Mouse (Mus musculus): ENCODE data around the gene Ccdc27. TPM values are rescaled to one million over a fixed set of nuclear protein-coding genes. Genes with fewer than 3 reads are reported as not detected.
A peak's percentile ranks its signal among the peaks of the same experiment; 100 is the strongest.

Ccdc27 gene
- polyA plus RNA-seq, 1 experiment from 2014 or later: not detected

DNA sequence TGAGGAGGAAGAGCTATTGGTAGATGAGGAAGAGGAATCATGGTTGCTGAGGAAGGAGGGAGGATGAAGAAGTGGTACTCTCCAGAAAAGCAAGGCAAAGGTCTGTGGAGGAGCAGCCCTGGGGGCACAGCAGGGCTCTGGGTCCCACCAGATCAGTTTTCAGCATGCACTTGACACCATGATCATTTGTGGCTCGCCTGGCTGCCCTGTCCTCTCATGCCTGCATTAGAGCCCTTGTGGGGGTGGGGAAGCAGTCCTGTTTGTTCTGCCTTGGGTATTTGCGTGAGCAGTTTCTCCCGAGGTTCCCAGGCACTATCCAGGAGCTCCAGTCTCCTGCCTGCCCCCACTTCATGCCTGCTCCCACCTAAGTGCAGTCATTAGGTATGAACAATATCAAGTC is 5.4 kb downstream of the Ccdc27 start:
- DNase-seq (ENCODE audit: low spot score, missing footprints): no peak
- Histone ChIP-seq H3K9ac (ENCODE audit: low read length) (no peak overlapping the region), H3K27ac (ENCODE audit: low read depth, low read length) (no peak overlapping the region), H3K36me3 (ENCODE audit: control insufficient read depth, insufficient read depth, low read length) (no peaks in the 10 kb centered on the region), H3K9me3 (ENCODE audit: control insufficient read depth, low read length) (no peaks in the 10 kb centered on the region), H3K27me3 (ENCODE audit: control insufficient read depth, insufficient read depth, low read length) (no peaks in the 10 kb centered on the region), H3K4me1 (ENCODE audit: control insufficient read depth, insufficient read depth, low read length) (no peaks in the 10 kb centered on the region), H3K4me2 (no peak overlapping the region), H3K4me3 (ENCODE audit: low read depth, low read length) (no peak overlapping the region)
- ATAC-seq (ENCODE audit: low FRiP score): no peak
- WGBS: 49% methylated on average over 3 of the region's 3 CpGs

DNA sequence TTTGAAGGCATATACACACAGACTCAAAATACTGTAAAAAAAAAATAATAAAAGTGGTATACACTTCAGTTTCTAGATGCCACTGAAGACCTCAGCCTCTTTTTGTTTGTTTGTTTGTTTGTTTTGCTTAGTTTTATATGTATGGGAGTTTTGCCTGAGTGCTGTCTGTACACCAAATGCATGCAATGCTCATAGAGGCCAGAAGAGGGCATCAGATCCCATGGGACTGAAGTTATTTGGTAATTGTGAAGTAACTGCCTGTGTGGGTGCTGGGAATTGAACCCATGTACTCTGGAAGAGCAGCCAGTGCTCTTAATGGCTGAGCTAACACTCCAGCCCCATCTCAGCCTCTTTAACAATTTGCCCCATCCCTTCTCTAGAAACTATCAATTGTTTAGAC is 13.8 kb downstream of the Ccdc27 start:
- Histone ChIP-seq H3K9ac (ENCODE audit: low read length) (no peak overlapping the region), H3K27me3 (ENCODE audit: control insufficient read depth, insufficient read depth, low read length) (peaks cover 2% of the 10 kb centered on the region; the same call in 1 of the 2 replicates), H3K4me2 (no peak overlapping the region), H3K4me3 (ENCODE audit: low read depth, low read length) (no peak overlapping the region), H3K27ac (ENCODE audit: low read depth, low read length) (no peak overlapping the region), H3K36me3 (ENCODE audit: control insufficient read depth, insufficient read depth, low read length) (no peaks in the 10 kb centered on the region), H3K4me1 (ENCODE audit: control insufficient read depth, insufficient read depth, low read length) (peaks cover 14% of the 10 kb centered on the region), H3K9me3 (ENCODE audit: control insufficient read depth, low read length) (no peaks in the 10 kb centered on the region)
- no peak for DNase-seq (ENCODE audit: low spot score, missing footprints)
- ATAC-seq (ENCODE audit: low FRiP score): no peak

DNA sequence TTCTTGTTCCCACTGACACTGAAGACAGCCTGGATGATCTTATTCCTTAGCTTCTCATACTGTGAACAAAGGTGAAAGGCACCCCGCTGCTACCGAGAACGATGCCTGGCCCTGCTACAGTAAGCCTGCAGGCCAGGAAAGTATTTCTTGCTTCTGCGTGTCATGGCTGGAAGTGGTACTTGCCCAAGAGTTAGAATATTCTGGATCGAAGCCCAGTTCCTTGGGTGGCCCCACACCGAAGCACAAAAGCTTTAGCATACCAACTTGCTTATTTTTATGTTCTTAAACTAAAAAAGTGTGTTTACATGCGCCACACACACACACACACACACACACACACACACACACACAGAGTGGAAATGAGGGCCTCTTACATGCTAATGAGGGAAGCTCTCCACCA is 14.4 kb downstream of the Ccdc27 start:
- Histone ChIP-seq H3K9me3 (ENCODE audit: control insufficient read depth, low read length) (no peaks in the 10 kb centered on the region), H3K4me1 (ENCODE audit: control insufficient read depth, insufficient read depth, low read length) (peaks cover 14% of the 10 kb centered on the region), H3K4me2 (no peak overlapping the region), H3K9ac (ENCODE audit: low read length) (no peak overlapping the region), H3K4me3 (ENCODE audit: low read depth, low read length) (no peak overlapping the region), H3K27me3 (ENCODE audit: control insufficient read depth, insufficient read depth, low read length) (peaks cover 2% of the 10 kb centered on the region; the same call in 1 of the 2 replicates), H3K36me3 (ENCODE audit: control insufficient read depth, insufficient read depth, low read length) (no peaks in the 10 kb centered on the region), H3K27ac (ENCODE audit: low read depth, low read length) (no peak overlapping the region)
- no peak for DNase-seq (ENCODE audit: low spot score, missing footprints)
- WGBS: 80% methylated on average over 7 of the region's 7 CpGs
- ATAC-seq (ENCODE audit: low FRiP score): no peak

DNA sequence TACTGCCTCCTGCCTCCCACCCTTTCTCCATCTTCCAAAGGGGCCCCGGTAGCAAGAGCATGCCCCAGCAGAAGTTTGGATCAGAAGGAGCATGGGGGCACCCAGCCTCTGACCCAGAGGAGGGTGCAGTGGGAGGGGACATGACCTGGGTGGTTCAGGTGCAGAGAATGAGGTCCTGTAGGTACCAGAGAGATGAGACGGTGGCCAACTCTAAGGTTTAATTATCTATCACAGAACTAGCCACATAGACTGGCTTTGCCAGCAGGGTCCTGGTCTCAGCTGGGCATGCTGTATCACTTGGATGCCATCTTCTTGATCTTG is 16.1 kb downstream of the Ccdc27 start:
- DNase-seq (ENCODE audit: low spot score, missing footprints): no peak
- Histone ChIP-seq H3K4me3 (ENCODE audit: low read depth, low read length) (peak overlapping the region; percentile 30; the same call in 1 of the 2 replicates), H3K4me2 (peak overlapping the region; percentile 51), H3K9me3 (ENCODE audit: control insufficient read depth, low read length) (no peaks in the 10 kb centered on the region), H3K4me1 (ENCODE audit: control insufficient read depth, insufficient read depth, low read length) (peaks cover 14% of the 10 kb centered on the region), H3K36me3 (ENCODE audit: control insufficient read depth, insufficient read depth, low read length) (peaks cover 2% of the 10 kb centered on the region; the same call in 1 of the 2 replicates), H3K27ac (ENCODE audit: low read depth, low read length) (no peak overlapping the region), H3K27me3 (ENCODE audit: control insufficient read depth, insufficient read depth, low read length) (peaks cover 2% of the 10 kb centered on the region; the same call in 1 of the 2 replicates), H3K9ac (ENCODE audit: low read length) (peak overlapping the region; percentile 54)
- WGBS: 26% methylated on average over 2 of the region's 2 CpGs
- no peak for ATAC-seq (ENCODE audit: low FRiP score)

DNA sequence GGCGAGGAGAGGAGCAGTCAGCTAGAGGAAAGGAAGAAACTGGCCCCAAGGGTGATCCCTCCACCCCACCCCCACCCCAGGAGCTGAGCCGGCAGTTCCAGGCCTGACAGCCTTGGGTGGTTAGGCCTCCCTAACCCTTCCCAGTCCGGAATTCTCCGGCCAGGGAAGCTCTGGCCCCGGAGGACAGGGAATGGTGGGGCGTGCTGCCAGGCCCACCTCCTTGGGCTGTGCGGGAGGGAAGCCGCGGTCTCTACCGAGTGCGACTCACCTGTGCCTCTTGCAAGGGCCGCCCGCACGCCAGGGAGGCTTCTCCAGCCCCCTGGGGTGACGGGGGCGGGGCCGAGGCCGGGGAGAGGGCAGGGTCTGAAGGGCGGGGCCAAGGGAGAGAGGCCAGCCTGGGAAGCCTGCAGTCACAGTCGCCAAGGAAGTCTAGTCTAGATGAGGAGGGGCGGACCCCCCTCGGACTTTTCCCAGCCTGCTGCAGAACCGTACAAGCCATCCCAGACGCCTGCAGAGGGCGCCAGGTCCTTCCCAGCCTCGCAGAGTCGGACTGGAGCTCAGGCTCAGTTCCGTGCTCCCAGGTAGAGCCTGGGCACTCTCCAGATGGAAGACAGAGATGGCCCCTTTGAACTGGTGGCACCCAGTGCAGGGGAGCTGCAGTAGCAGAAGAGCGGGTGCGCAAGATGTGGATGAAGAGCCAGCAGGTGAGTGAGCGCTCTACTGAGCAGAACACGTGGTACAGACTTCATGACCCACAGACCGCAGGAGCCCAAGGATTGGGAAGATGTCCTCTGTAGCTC is 16.6 kb downstream of the Ccdc27 start, which contains the start of gene Smim1:
TSS of gene Smim1 (minus strand) at position 590 of the 800 bp plus-strand sequence.
- 1% methylated on average over 33 of the region's 33 CpGs for WGBS

DNA sequence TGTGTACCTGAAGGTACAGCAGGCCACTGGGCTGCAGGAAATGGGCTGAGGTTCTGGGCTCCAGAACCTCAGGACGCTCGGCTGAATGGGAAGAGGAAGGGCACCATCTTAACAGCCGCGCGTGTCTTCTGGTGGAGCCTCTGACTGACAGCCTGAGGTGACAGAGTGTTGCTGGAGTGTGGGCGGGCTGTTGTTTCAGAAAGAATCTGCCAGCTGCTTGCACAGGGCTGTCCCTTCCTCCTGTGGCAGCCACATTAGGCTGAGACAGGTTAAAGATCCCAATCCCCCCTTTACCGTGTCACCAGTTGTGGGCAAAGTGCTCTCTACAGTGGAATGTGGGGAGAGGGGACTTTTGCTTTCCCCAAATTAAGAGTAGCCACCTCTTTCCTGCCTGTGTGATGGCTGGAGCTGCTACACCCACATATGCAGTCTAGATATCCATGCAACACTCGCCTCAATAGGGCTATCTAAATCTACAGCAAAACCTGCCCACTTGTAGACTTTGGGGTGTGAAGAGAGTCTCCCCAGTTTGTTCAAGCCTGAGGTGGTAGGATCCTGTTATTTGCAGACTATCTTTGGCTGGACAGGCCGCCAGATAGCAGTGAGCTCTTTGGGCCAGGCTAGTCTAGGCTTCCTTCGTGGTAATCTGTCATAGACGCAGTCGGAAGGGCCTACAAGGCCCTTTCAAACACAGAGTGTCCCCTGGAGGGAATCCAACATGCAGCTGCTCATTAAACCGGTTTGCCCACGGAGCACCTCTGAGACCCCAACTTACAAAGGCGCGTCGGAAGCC is 17.6 kb downstream of the Ccdc27 start:
- ATAC-seq (ENCODE audit: low FRiP score): no peak
- no peak for DNase-seq (ENCODE audit: low spot score, missing footprints)
- H3K36me3 ChIP-seq (ENCODE audit: control insufficient read depth, insufficient read depth, low read length): peaks cover 7% of the 10 kb centered on the region
- WGBS: 39% methylated on average over 17 of the region's 17 CpGs
- H3K4me2 ChIP-seq: peak overlapping the region; percentile 51
- peaks cover 2% of the 10 kb centered on the region; the same call in 1 of the 2 replicates for H3K27me3 ChIP-seq (ENCODE audit: control insufficient read depth, insufficient read depth, low read length)
- no peaks in the 10 kb centered on the region for H3K9me3 ChIP-seq (ENCODE audit: control insufficient read depth, low read length)
- H3K27ac ChIP-seq (ENCODE audit: low read depth, low read length): no peak overlapping the region
- H3K4me1 ChIP-seq (ENCODE audit: control insufficient read depth, insufficient read depth, low read length): peaks cover 14% of the 10 kb centered on the region
- H3K9ac ChIP-seq (ENCODE audit: low read length): no peak overlapping the region; the same call in 1 of the 2 replicates
- no peak overlapping the region for H3K4me3 ChIP-seq (ENCODE audit: low read depth, low read length)

More for the DNA sequence above, 16.6 kb downstream of the Ccdc27 start, which contains the start of gene Smim1:
- Histone ChIP-seq H3K4me1 (ENCODE audit: control insufficient read depth, insufficient read depth, low read length) (peaks cover 14% of the 10 kb centered on the region), H3K9ac (ENCODE audit: low read length) (peak within 1 kb of the TSS; percentile 54), H3K4me3 (ENCODE audit: low read depth, low read length) (peak within 1 kb of the TSS; percentile 30), H3K27ac (ENCODE audit: low read depth, low read length) (no peak within 1 kb of the TSS), H3K36me3 (ENCODE audit: control insufficient read depth, insufficient read depth, low read length) (peaks cover 3% of the 10 kb centered on the region), H3K27me3 (ENCODE audit: control insufficient read depth, insufficient read depth, low read length) (peaks cover 2% of the 10 kb centered on the region; the same call in 1 of the 2 replicates), H3K9me3 (ENCODE audit: control insufficient read depth, low read length) (no peaks in the 10 kb centered on the region), H3K4me2 (peak within 1 kb of the TSS; percentile 51)
- DNase-seq (ENCODE audit: low spot score, missing footprints) (peak; percentile 93), ATAC-seq (ENCODE audit: low FRiP score) (peak; percentile 49; the same call in 1 of the 2 replicates)

DNA sequence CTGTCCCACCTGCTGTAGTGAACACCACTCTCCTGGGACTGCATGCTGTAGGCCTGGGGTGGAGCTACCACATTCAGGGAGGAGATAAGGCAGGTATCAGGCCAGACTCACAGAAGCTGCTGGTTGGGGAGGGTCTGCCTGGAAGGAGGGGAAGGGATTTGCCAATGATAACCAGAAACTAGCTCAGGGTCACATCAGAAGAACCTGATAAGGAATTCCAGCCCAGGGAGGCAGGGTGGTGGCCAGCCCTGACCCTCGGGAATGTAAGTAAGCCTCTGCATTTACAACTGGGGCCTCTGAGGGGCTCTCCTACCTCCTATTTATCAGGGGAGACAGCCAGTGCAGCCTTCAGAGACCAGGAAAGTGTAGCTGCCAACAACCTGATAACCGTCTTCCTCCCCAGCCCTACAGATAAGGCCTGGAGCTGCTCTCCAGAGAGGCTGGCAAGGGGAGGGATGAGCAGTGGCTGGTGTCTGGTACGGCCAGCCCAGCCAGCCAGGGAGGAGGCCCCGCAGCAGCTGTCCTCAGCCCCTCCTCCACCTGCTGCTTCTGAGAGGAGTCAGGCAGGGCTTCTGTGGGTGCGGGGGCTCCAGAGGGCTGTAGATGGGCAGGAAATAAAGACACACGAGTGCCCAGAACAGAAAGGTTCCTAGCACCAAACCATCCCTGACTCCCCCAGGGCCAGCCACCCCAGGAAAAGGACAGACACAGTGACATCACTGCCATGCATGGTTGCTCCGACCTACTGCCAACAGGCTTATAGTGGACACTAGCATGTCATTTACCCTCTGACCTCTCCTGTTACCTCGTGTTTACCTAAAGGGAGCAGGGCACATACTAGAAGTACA is 18.5 kb downstream of the Ccdc27 start:
- Histone ChIP-seq H3K9ac (ENCODE audit: low read length) (no peak overlapping the region), H3K4me1 (ENCODE audit: control insufficient read depth, insufficient read depth, low read length) (peaks cover 14% of the 10 kb centered on the region), H3K4me3 (ENCODE audit: low read depth, low read length) (no peak overlapping the region), H3K27ac (ENCODE audit: low read depth, low read length) (no peak overlapping the region; the same call in 1 of the 2 replicates), H3K9me3 (ENCODE audit: control insufficient read depth, low read length) (no peaks in the 10 kb centered on the region), H3K4me2 (no peak overlapping the region), H3K27me3 (ENCODE audit: control insufficient read depth, insufficient read depth, low read length) (peaks cover 2% of the 10 kb centered on the region; the same call in 1 of the 2 replicates), H3K36me3 (ENCODE audit: control insufficient read depth, insufficient read depth, low read length) (peaks cover 17% of the 10 kb centered on the region)
- WGBS: 28% methylated on average over 8 of the region's 8 CpGs
- no peak for ATAC-seq (ENCODE audit: low FRiP score)
- DNase-seq (ENCODE audit: low spot score, missing footprints): no peak

DNA sequence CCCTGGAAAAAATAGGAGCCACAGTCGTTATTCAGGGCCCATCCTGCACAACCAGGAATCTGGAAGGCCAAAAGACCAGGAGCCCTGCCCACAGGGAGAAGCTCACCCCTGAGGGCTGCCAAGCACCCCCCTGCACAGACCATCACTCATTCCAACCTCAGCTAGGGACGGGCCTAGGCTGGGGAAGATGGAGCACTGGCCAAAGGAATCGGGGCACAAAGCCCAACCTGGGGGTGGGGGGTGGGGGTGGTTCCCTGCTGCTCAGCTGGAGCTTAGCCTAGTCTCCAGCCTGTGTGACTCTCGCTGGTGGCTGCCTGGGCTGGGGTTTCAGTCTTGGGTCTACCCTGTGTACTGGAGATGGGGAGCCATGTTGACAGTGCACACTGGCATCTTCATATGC is 19.6 kb downstream of the Ccdc27 start:
- 31% methylated on average over 4 of the region's 4 CpGs for WGBS

More for the DNA sequence above, 19.6 kb downstream of the Ccdc27 start:
- H3K27me3 ChIP-seq (ENCODE audit: control insufficient read depth, insufficient read depth, low read length): peaks cover 2% of the 10 kb centered on the region; the same call in 1 of the 2 replicates
- no peaks in the 10 kb centered on the region for H3K9me3 ChIP-seq (ENCODE audit: control insufficient read depth, low read length)
- H3K36me3 ChIP-seq (ENCODE audit: control insufficient read depth, insufficient read depth, low read length): peaks cover 26% of the 10 kb centered on the region
- H3K4me2 ChIP-seq: no peak overlapping the region
- no peak overlapping the region for H3K9ac ChIP-seq (ENCODE audit: low read length)
- DNase-seq (ENCODE audit: low spot score, missing footprints) (no peak), ATAC-seq (ENCODE audit: low FRiP score) (no peak)
- H3K4me1 ChIP-seq (ENCODE audit: control insufficient read depth, insufficient read depth, low read length): peaks cover 14% of the 10 kb centered on the region
- no peak overlapping the region for H3K27ac ChIP-seq (ENCODE audit: low read depth, low read length)
- H3K4me3 ChIP-seq (ENCODE audit: low read depth, low read length): no peak overlapping the region
